Mouse (Mus musculus) midbrain, embryonic 16.5 days (tissue): ENCODE measurements around the gene Fbxo24. TPM values are rescaled to one million over a fixed set of nuclear protein-coding genes. Genes with fewer than 3 reads are reported as not detected.

Source experiments
- ATAC-seq: fragments of 200-750 bp; cut with Nextera tagmentation; 2 replicates; pipeline ENCODE4 v1.8.0; 2017; ENCODE audit warnings: moderate TSS enrichment
- H3K27ac ChIP-seq: fragments of 300-500 bp; sonication (generic); 2 replicates; pipeline ENCODE4 v1.5.1; 2014; ENCODE audit warnings: mild to moderate bottlenecking, low read length, mixed read lengths
- H3K27me3 ChIP-seq: fragments of 300-500 bp; sonication (generic); 2 replicates; pipeline ENCODE4 v1.6.1; 2014; ENCODE audit warnings: low read depth, low read length, mixed read lengths; ENCODE audit not compliant: control insufficient read depth, insufficient read depth
- H3K36me3 ChIP-seq: fragments of 300-500 bp; sonication (generic); 2 replicates; pipeline ENCODE4 v1.6.1; 2014; ENCODE audit warnings: mild to moderate bottlenecking, low read length, moderate library complexity, mixed read lengths; ENCODE audit not compliant: control insufficient read depth, insufficient read depth
- H3K4me1 ChIP-seq: fragments of 300-500 bp; sonication (generic); 2 replicates; pipeline ENCODE4 v1.6.1; 2014; ENCODE audit warnings: mild to moderate bottlenecking, low read length, mixed read lengths; ENCODE audit not compliant: control insufficient read depth, insufficient read depth
- H3K4me2 ChIP-seq: fragments of 300-500 bp; sonication (generic); 2 replicates; pipeline ENCODE4 v1.6.1; 2014; ENCODE audit warnings: mild to moderate bottlenecking, low read length, mixed read lengths
- H3K4me3 ChIP-seq: fragments of 300-500 bp; sonication (generic); 2 replicates; pipeline ENCODE4 v1.5.1; 2014; ENCODE audit warnings: low read depth, mild to moderate bottlenecking, low read length, moderate library complexity, mixed read lengths
- H3K9ac ChIP-seq: fragments of 300-500 bp; sonication (generic); 2 replicates; pipeline ENCODE4 v1.6.1; 2014; ENCODE audit warnings: low read depth, low read length, mixed read lengths
- H3K9me3 ChIP-seq: fragments of 300-500 bp; sonication (generic); replicated peaks from 2 replicates; pipeline ENCODE4 v1.6.1; 2014; ENCODE audit warnings: mild to moderate bottlenecking, low read length, mixed read lengths; ENCODE audit not compliant: control insufficient read depth, poor library complexity, severe bottlenecking
- WGBS: fragments of 180-500 bp; shearing (Covaris S2); extraction: QIAGEN DNeasy Blood & Tissue Kit; methylation state at CpG from one replicate; pipeline ENCODE4 v1.1.7; 2014; 5-methylcytosine and 5-hydroxymethylcytosine counted together
- polyA plus RNA-seq: library from polyadenylated mRNA; unstranded; fragments of >200 nt; fragmentation: Nextera tagmentation; extraction: Ambion mirVana; gene quantifications from 2 replicates; pipeline ENCODE4 v1.2.1, GENCODE M21; 2015

Fbxo24 gene
- polyA plus RNA-seq, 1 experiment from 2014 or later = 0.11 TPM

GRCm38 (mm10) chr5:137600281-137600618 lies 28.6 kb downstream of the Fbxo24 start:
- Histone ChIP-seq H3K36me3 (peaks cover 3% of the 10 kb centered on the region; the same call in 1 of the 2 replicates), H3K4me2 (peak overlapping the region; percentile 99), H3K27ac (peak overlapping the region; percentile 80), H3K27me3 (no peaks in the 10 kb centered on the region), H3K9ac (peak overlapping the region; percentile 98), H3K4me1 (peaks cover 12% of the 10 kb centered on the region), H3K4me3 (peak overlapping the region; percentile 85), H3K9me3 (no peaks in the 10 kb centered on the region)
- ATAC-seq = no peak; the same call in none of the 2 replicates
- under 1% methylated on average over 19 of the region's 19 CpGs for WGBS

- 41% methylated on average over 9 of the region's 9 CpGs for WGBS
- no peak for ATAC-seq
- no peaks in the 10 kb centered on the region for H3K9me3 ChIP-seq
- H3K27me3 ChIP-seq = no peaks in the 10 kb centered on the region
- peaks cover 12% of the 10 kb centered on the region for H3K4me1 ChIP-seq
- H3K4me2 ChIP-seq = peak overlapping the region; percentile 99
- peaks cover 3% of the 10 kb centered on the region; the same call in 1 of the 2 replicates for H3K36me3 ChIP-seq
- no peak overlapping the region for H3K27ac ChIP-seq
- peak overlapping the region; percentile 85 for H3K4me3 ChIP-seq
- peak overlapping the region; percentile 98 for H3K9ac ChIP-seq
These were observed 29.2 kb downstream of the Fbxo24 start for GRCm38 (mm10) chr5:137599600-137599999.

GRCm38 (mm10) chr5:137598100-137598826 lies 30.5 kb downstream of the Fbxo24 start:
- 88% methylated on average over 2 of the region's 2 CpGs for WGBS
- Histone ChIP-seq H3K9me3 (no peaks in the 10 kb centered on the region), H3K4me1 (peaks cover 12% of the 10 kb centered on the region), H3K4me3 (no peak overlapping the region), H3K36me3 (peaks cover 3% of the 10 kb centered on the region; the same call in 1 of the 2 replicates), H3K27ac (no peak overlapping the region), H3K9ac (no peak overlapping the region), H3K4me2 (no peak overlapping the region), H3K27me3 (no peaks in the 10 kb centered on the region)
- no peak for ATAC-seq

GRCm38 (mm10) chr5:137597625-137598024 lies 31.2 kb downstream of the Fbxo24 start:
- Histone ChIP-seq H3K4me3 (no peak overlapping the region), H3K27me3 (no peaks in the 10 kb centered on the region), H3K27ac (no peak overlapping the region), H3K9ac (no peak overlapping the region), H3K4me2 (no peak overlapping the region), H3K9me3 (no peaks in the 10 kb centered on the region), H3K4me1 (peaks cover 12% of the 10 kb centered on the region), H3K36me3 (peaks cover 3% of the 10 kb centered on the region; the same call in 1 of the 2 replicates)
- 94% methylated on average over 6 of the region's 6 CpGs for WGBS
- no peak for ATAC-seq

GRCm38 (mm10) chr5:137596601-137597261 lies 32.1 kb downstream of the Fbxo24 start:
- Histone ChIP-seq H3K4me3 (no peak overlapping the region), H3K36me3 (peaks cover 3% of the 10 kb centered on the region; the same call in 1 of the 2 replicates), H3K4me1 (peaks cover 12% of the 10 kb centered on the region), H3K9me3 (no peaks in the 10 kb centered on the region), H3K4me2 (peak overlapping the region; percentile 12; the same call in 1 of the 2 replicates), H3K9ac (no peak overlapping the region), H3K27ac (no peak overlapping the region), H3K27me3 (no peaks in the 10 kb centered on the region)
- ATAC-seq = no peak
- WGBS = 33% methylated on average over 29 of the region's 30 CpGs

- H3K4me3 ChIP-seq = no peak overlapping the region
- no peaks in the 10 kb centered on the region for H3K27me3 ChIP-seq
- WGBS = 63% methylated on average over 7 of the region's 7 CpGs
- no peak for ATAC-seq
- H3K4me2 ChIP-seq = no peak overlapping the region
- no peak overlapping the region for H3K9ac ChIP-seq
- H3K27ac ChIP-seq = no peak overlapping the region
- H3K4me1 ChIP-seq = peaks cover 12% of the 10 kb centered on the region
- H3K9me3 ChIP-seq = no peaks in the 10 kb centered on the region
- peaks cover 3% of the 10 kb centered on the region; the same call in 1 of the 2 replicates for H3K36me3 ChIP-seq
These were observed 32.9 kb downstream of the Fbxo24 start for GRCm38 (mm10) chr5:137595921-137596320.

- Histone ChIP-seq H3K36me3 (no peaks in the 10 kb centered on the region), H3K4me2 (no peak overlapping the region), H3K9ac (no peak overlapping the region), H3K4me3 (no peak overlapping the region), H3K4me1 (no peaks in the 10 kb centered on the region), H3K27me3 (no peaks in the 10 kb centered on the region), H3K9me3 (no peaks in the 10 kb centered on the region), H3K27ac (no peak overlapping the region)
- no peak for ATAC-seq
- WGBS = 85% methylated on average over 5 of the region's 5 CpGs
These were observed 38.3 kb downstream of the Fbxo24 start for GRCm38 (mm10) chr5:137590507-137590906.

- Histone ChIP-seq H3K4me2 (no peak overlapping the region), H3K4me3 (no peak overlapping the region), H3K27ac (no peak overlapping the region), H3K9ac (no peak overlapping the region), H3K4me1 (peaks cover 6% of the 10 kb centered on the region; the same call in 1 of the 2 replicates), H3K9me3 (no peaks in the 10 kb centered on the region), H3K27me3 (no peaks in the 10 kb centered on the region), H3K36me3 (no peaks in the 10 kb centered on the region)
- no peak for ATAC-seq
- WGBS = 33% methylated on average over 8 of the region's 8 CpGs
These were observed 43.8 kb downstream of the Fbxo24 start for GRCm38 (mm10) chr5:137584976-137585375.

GRCm38 (mm10) chr5:137583670-137584169 lies 45.1 kb downstream of the Fbxo24 start:
- Histone ChIP-seq H3K27ac (peak overlapping the region; percentile 87), H3K4me3 (peak overlapping the region; percentile 38), H3K9ac (peak overlapping the region; percentile 67), H3K36me3 (no peaks in the 10 kb centered on the region), H3K4me1 (peaks cover 6% of the 10 kb centered on the region; the same call in 1 of the 2 replicates), H3K4me2 (peak overlapping the region; percentile 63), H3K27me3 (no peaks in the 10 kb centered on the region), H3K9me3 (no peaks in the 10 kb centered on the region)
- 19% methylated on average over 27 of the region's 27 CpGs for WGBS
- peak; percentile 91 for ATAC-seq
